Mouse (Mus musculus): ENCODE data around the gene Nubpl. TPM values are rescaled to one million over a fixed set of nuclear protein-coding genes. Genes with fewer than 3 reads are reported as not detected.

The Nubpl gene
- polyA plus RNA-seq, 1 experiment from 2014 or later: 20.9 TPM

GRCm38 (mm10) chr12:52361198-52361597, 263.7 kb downstream of the Nubpl start:
- Histone ChIP-seq H3K36me3 (replicated peaks) (no peaks in the 10 kb centered on the region), H3K9me3 (no peaks in the 10 kb centered on the region), H3K27me3 (ENCODE audit: poor library complexity, severe bottlenecking) (peaks cover 11% of the 10 kb centered on the region), H3K27ac (0 out of 2 replicates have a peak overlapping the region, but pooled peaks have one; percentile 11), H3K4me3 (no peak overlapping the region), H3K4me1 (peaks cover 28% of the 10 kb centered on the region)
- 57% methylated on average over 6 of the region's 6 CpGs for WGBS
- DNase-seq (ENCODE audit: extremely low spot score, low spot score): no peak

Other genes with a start within 250 kb of the Nubpl start
- gene Heatr5a, start 126.4 kb upstream of the Nubpl start, polyA plus RNA-seq (2016; fragmentation: Nextera tagmentation; extraction: Ambion mirVana): 14.0 and 14.5 TPM in 2 replicates
- gene Dtd2, start 91.2 kb upstream of the Nubpl start, polyA plus RNA-seq (2016; fragmentation: Nextera tagmentation; extraction: Ambion mirVana): 28.9 and 31.2 TPM in 2 replicates
- not detected in 2 replicates for gene Gpr33, start 69.7 kb upstream of the Nubpl start, polyA plus RNA-seq (2016; fragmentation: Nextera tagmentation; extraction: Ambion mirVana)